Mouse (Mus musculus) brain, embryonic 14.5 days (tissue): ENCODE data around the gene Cdkn2aipnl. TPM values are rescaled to one million over a fixed set of nuclear protein-coding genes. Genes with fewer than 3 reads are reported as not detected.

Experiments
- DNase-seq: peaks from one replicate; pipeline ENCODE4 v3.0.0-alpha.2; 2011; ENCODE audit warnings: low read depth
- CTCF ChIP-seq: fragments of 200-500 bp; IDR thresholded peaks from 2 replicates; pipeline ENCODE4 v1.5.1; 2012; ENCODE audit warnings: inconsistent platforms, mild to moderate bottlenecking, moderate library complexity, borderline replicate concordance; ENCODE audit not compliant: insufficient read depth, insufficient read length; ENCODE audit errors: extremely low read depth
- POLR2A ChIP-seq: fragments of 200-500 bp; IDR thresholded peaks from 2 replicates; pipeline ENCODE4 v1.6.1; 2012; ENCODE audit warnings: mild to moderate bottlenecking, inconsistent platforms, borderline replicate concordance; ENCODE audit not compliant: poor library complexity, insufficient read depth, insufficient read length, severe bottlenecking; ENCODE audit errors: extremely low read depth
- polyA plus RNA-seq: library from polyadenylated mRNA; depleted of rRNA; stranded (reverse); fragments of >200 nt; gene quantifications from 2 replicates; pipeline ENCODE4 v1.2.3, GENCODE M21; 2012; rRNA removed

Cdkn2aipnl gene
- polyA plus RNA-seq, 1 experiment, result 56.4 TPM

- DNase-seq, result no peak
- TF ChIP-seq CTCF (no peak), POLR2A (no peak)
Measured at GRCm38 (mm10) chr11:52001861-52002260, 34.4 kb downstream of the Cdkn2aipnl start.

- TF ChIP-seq POLR2A (no peak), CTCF (no peak)
- no peak for DNase-seq
Measured at GRCm38 (mm10) chr11:52002842-52003504, 35.5 kb downstream of the Cdkn2aipnl start.

- no peak for DNase-seq
- no peak for TF ChIP-seq POLR2A
- no peak for TF ChIP-seq CTCF
Measured at GRCm38 (mm10) chr11:52003505-52003771, 36.0 kb downstream of the Cdkn2aipnl start.

GRCm38 (mm10) chr11:52003772-52004528, 36.5 kb downstream of the Cdkn2aipnl start, which contains the start of gene Cdkl3:
Gene Cdkl3, plus strand, starts transcription at chr11:52004221.
- peak; percentile 98 for DNase-seq
- TF ChIP-seq POLR2A (peak; percentile 79), CTCF (no peak)

- no peak for DNase-seq
- no peak for TF ChIP-seq POLR2A
- no peak for TF ChIP-seq CTCF
Measured at GRCm38 (mm10) chr11:52005586-52005985, 38.1 kb downstream of the Cdkn2aipnl start.

GRCm38 (mm10) chr11:52011011-52011410, 43.5 kb downstream of the Cdkn2aipnl start:
- no peak for TF ChIP-seq POLR2A
- TF ChIP-seq CTCF, result no peak
- no peak for DNase-seq

GRCm38 (mm10) chr11:52011541-52011940, 44.1 kb downstream of the Cdkn2aipnl start:
- TF ChIP-seq POLR2A, result no peak
- no peak for DNase-seq

- DNase-seq, result no peak
- TF ChIP-seq POLR2A, result no peak
- TF ChIP-seq CTCF, result no peak
Measured at GRCm38 (mm10) chr11:52018217-52018616, 50.8 kb downstream of the Cdkn2aipnl start.

Other genes starting within 250 kb of the Cdkn2aipnl start
- gene Sec24a, start 204.0 kb upstream of the Cdkn2aipnl start, polyA plus RNA-seq, result 8.3 and 13.9 TPM in 2 replicates
- gene Sar1b, start 204.0 kb upstream of the Cdkn2aipnl start, polyA plus RNA-seq, result 91.1 and 97.9 TPM in 2 replicates
- 0.93 and 1.1 TPM in 2 replicates for gene Jade2, start 110.0 kb upstream of the Cdkn2aipnl start, polyA plus RNA-seq
- 195 and 261 TPM in 2 replicates for gene Ube2b, start 33.1 kb downstream of the Cdkn2aipnl start, polyA plus RNA-seq
- gene Cdkl3, start 36.6 kb downstream of the Cdkn2aipnl start, polyA plus RNA-seq, result 15.0 and 17.1 TPM in 2 replicates
- gene Ppp2ca, start 131.0 kb downstream of the Cdkn2aipnl start, polyA plus RNA-seq, result 107 and 115 TPM in 2 replicates
- gene Olfr1373, start 177.9 kb downstream of the Cdkn2aipnl start, polyA plus RNA-seq, result not detected in 2 replicates
- gene Olfr1371, start 246.3 kb downstream of the Cdkn2aipnl start, polyA plus RNA-seq, result not detected in 2 replicates